Mouse (Mus musculus): ENCODE data around the gene Cd72. TPM values are rescaled to one million over a fixed set of nuclear protein-coding genes. Genes with fewer than 3 reads are reported as not detected.

The Cd72 gene
- polyA plus RNA-seq, 1 experiment, result not detected

DNA sequence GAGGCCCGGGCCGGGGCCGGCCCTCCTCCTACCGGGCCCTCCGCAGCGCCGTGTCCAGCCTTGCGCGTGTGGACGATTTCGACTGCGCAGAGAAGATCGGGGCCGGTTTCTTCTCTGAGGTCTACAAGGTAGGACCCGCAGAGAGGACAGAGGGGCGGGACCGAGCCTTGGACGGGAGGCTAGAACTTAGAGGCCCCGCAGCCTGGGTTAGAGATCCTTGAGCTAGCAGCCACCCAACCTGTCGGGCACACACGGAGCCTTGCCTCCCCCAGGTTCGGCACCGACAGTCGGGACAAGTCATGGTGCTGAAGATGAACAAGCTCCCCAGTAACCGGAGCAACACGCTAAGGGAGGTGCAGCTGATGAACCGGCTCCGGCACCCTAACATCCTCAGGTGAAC, 10.9 kb downstream of the Cd72 start:
- no peaks in the 10 kb centered on the region for H3K27me3 ChIP-seq (ENCODE audit: control insufficient read depth, insufficient read depth, low read length, poor library complexity, severe bottlenecking)
- H3K4me1 ChIP-seq (ENCODE audit: control insufficient read depth, insufficient read depth, low read length), result peaks cover 2% of the 10 kb centered on the region
- TF ChIP-seq POLR2A (IDR thresholded peaks at IDR 0.05; ENCODE audit: insufficient read depth, low read length), result no peak
- TF ChIP-seq CTCF (IDR thresholded peaks at IDR 0.05; ENCODE audit: low read depth, low read length), result no peak
- TF ChIP-seq EP300 (IDR thresholded peaks at IDR 0.05; ENCODE audit: insufficient read depth, low read depth, low read length), result no peak
- no peaks in the 10 kb centered on the region for H3K9me3 ChIP-seq (replicated peaks; ENCODE audit: control insufficient read depth, insufficient read depth, low read length, poor library complexity, severe bottlenecking)
- 0 out of 2 replicates have a peak, but pooled peaks cover 3% of the 10 kb centered on the region for H3K36me3 ChIP-seq (ENCODE audit: control insufficient read depth, insufficient read depth, low read length, poor library complexity, severe bottlenecking)
- no peak overlapping the region for H3K27ac ChIP-seq (ENCODE audit: insufficient read depth, low read length)
- H3K9ac ChIP-seq (ENCODE audit: low read depth, poor library complexity, severe bottlenecking), result peak overlapping the region; percentile 94
- H3K4me3 ChIP-seq (ENCODE audit: low read depth, low read length), result peak overlapping the region; percentile 70

DNA sequence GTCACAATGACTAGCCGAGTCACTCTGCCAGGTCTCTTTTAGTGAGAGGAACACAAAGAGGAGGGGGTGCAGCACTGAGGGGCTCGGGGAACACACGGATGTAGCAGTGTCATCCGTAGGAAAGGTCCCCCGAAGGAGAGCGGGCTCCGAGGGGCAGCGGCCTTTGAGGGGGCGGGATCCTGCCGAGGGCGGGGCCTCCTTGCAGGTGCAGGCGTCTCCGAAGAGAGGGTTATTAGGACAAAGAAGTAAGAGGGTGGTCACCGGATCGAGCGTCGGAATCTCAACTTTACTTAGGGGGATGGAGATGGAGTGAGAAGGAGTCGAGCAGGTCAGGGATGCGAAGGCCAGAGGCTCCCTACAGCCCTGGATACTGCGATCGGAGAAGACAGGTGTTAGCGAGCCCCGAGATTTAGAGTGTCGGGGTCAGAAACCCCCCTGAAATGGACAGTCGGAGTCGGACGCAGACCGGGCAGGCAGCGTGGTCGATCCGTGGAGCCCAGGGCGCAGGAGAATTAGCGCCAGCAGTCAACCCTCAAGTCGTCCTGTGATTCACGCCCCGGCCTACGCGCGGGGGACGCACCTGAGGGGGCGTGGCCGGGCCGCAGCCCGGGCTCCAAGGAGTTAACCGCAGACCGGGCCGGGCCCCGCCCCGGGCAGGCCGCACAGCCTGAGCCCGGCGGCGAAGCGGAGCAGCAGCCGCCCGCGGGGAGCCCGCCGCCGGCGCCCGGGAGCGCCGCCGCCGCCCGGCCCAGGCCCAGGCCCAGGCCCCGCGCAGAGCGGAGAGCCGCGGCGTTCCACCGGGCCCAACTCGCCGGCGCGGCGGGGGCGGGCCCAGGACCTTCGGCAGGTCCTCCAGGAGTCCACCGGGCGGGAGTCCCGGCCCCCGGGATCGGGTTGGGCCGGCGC, 11.7 kb downstream of the Cd72 start:
- peak overlapping the region; percentile 2; the same call in 1 of the 2 replicates for H3K27ac ChIP-seq (ENCODE audit: insufficient read depth, low read length)
- H3K4me1 ChIP-seq (ENCODE audit: control insufficient read depth, insufficient read depth, low read length), result peaks cover 2% of the 10 kb centered on the region
- 0 out of 2 replicates have a peak, but pooled peaks cover 3% of the 10 kb centered on the region for H3K36me3 ChIP-seq (ENCODE audit: control insufficient read depth, insufficient read depth, low read length, poor library complexity, severe bottlenecking)
- no peak for TF ChIP-seq CTCF (IDR thresholded peaks at IDR 0.05; ENCODE audit: low read depth, low read length)
- TF ChIP-seq EP300 (IDR thresholded peaks at IDR 0.05; ENCODE audit: insufficient read depth, low read depth, low read length), result no peak
- TF ChIP-seq POLR2A (IDR thresholded peaks at IDR 0.05; ENCODE audit: insufficient read depth, low read length), result no peak
- peak overlapping the region; percentile 94 for H3K9ac ChIP-seq (ENCODE audit: low read depth, poor library complexity, severe bottlenecking)
- peak overlapping the region; percentile 72 for H3K4me3 ChIP-seq (ENCODE audit: low read depth, low read length)
- no peaks in the 10 kb centered on the region for H3K9me3 ChIP-seq (replicated peaks; ENCODE audit: control insufficient read depth, insufficient read depth, low read length, poor library complexity, severe bottlenecking)
- H3K27me3 ChIP-seq (ENCODE audit: control insufficient read depth, insufficient read depth, low read length, poor library complexity, severe bottlenecking), result no peaks in the 10 kb centered on the region

DNA sequence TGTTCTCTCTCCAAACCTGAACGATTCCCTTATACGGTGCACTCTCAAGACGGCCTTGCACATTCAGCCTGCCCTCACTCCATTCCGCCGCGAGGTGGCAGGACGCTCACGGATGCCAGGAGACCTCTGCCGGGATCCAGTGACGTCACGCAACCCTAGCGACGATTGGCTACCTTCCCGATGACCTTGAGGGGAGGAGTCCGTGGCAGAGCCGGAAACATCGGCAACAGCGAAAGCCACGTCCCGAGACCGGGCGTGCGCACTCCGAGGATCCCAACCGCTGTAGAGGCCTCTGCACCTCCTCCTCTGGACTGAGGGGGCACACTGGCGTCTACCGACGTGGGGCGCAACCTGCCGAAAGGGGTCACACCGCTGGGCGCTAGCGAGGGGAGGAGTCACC, 12.4 kb downstream of the Cd72 start:
- Histone ChIP-seq H3K4me3 (ENCODE audit: low read depth, low read length) (peak overlapping the region; percentile 72), H3K9me3 (replicated peaks; ENCODE audit: control insufficient read depth, insufficient read depth, low read length, poor library complexity, severe bottlenecking) (no peaks in the 10 kb centered on the region), H3K27me3 (ENCODE audit: control insufficient read depth, insufficient read depth, low read length, poor library complexity, severe bottlenecking) (no peaks in the 10 kb centered on the region), H3K27ac (ENCODE audit: insufficient read depth, low read length) (peak overlapping the region; percentile 2; the same call in 1 of the 2 replicates), H3K4me1 (ENCODE audit: control insufficient read depth, insufficient read depth, low read length) (peaks cover 2% of the 10 kb centered on the region), H3K36me3 (ENCODE audit: control insufficient read depth, insufficient read depth, low read length, poor library complexity, severe bottlenecking) (0 out of 2 replicates have a peak, but pooled peaks cover 3% of the 10 kb centered on the region), H3K9ac (ENCODE audit: low read depth, poor library complexity, severe bottlenecking) (peak overlapping the region; percentile 94)
- peak; percentile 46; the same call in 1 of the 2 replicates for TF ChIP-seq EP300 (IDR thresholded peaks at IDR 0.05; ENCODE audit: insufficient read depth, low read depth, low read length)
- TF ChIP-seq POLR2A (IDR thresholded peaks at IDR 0.05; ENCODE audit: insufficient read depth, low read length), result peak; percentile 77
- peak; percentile 93 for TF ChIP-seq CTCF (IDR thresholded peaks at IDR 0.05; ENCODE audit: low read depth, low read length)

DNA sequence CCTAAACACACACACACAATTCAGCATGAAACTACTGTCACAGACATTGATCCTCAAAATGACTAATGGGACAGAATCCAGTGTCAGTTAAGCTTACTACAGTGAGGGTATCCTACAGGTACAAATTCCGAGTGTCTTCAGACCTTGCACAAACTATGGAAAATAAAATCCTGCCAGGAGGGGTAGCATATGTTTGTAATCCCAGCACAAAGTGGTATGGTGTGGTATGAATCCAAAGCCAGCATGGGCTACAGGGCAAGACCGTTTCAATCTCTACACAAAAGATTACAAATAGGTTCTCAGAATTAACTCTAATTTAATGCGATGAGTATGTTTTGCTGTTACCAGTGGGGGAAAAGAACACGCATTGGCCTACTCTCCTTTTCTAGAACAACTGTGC, 12.8 kb downstream of the Cd72 start, which contains the start of gene Tesk1:
TSS of gene Tesk1 (plus strand) at position 301 of the 400 bp plus-strand sequence.
- peak within 1 kb of the TSS; percentile 2; the same call in 1 of the 2 replicates for H3K27ac ChIP-seq (ENCODE audit: insufficient read depth, low read length)

DNA sequence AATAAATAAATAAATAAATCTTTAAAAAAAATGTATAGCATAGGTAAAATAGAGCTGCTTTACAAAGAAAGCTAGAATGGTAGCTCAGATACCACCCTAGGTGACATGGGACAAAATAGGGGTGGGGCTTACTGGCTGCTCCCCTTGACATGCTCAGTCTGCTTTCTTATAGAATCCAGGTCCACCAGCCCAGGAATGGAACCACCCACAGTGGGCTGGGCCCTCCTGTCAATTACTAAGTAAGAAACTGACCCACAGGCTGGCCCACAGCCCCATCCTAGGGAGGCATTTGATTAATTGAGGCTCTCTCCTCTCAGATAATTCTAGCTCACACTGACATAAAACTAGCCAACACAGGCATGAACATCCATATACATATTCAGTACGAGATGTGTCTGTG, 21.6 kb downstream of the Cd72 start:
- no peak for TF ChIP-seq EP300 (IDR thresholded peaks at IDR 0.05; ENCODE audit: insufficient read depth, low read depth, low read length)
- TF ChIP-seq CTCF (IDR thresholded peaks at IDR 0.05; ENCODE audit: low read depth, low read length), result no peak
- no peak for TF ChIP-seq POLR2A (IDR thresholded peaks at IDR 0.05; ENCODE audit: insufficient read depth, low read length)
- Histone ChIP-seq H3K27ac (ENCODE audit: insufficient read depth, low read length) (no peak overlapping the region), H3K27me3 (ENCODE audit: control insufficient read depth, insufficient read depth, low read length, poor library complexity, severe bottlenecking) (no peaks in the 10 kb centered on the region), H3K9ac (ENCODE audit: low read depth, poor library complexity, severe bottlenecking) (no peak overlapping the region), H3K4me1 (ENCODE audit: control insufficient read depth, insufficient read depth, low read length) (no peaks in the 10 kb centered on the region), H3K4me3 (ENCODE audit: low read depth, low read length) (no peak overlapping the region), H3K36me3 (ENCODE audit: control insufficient read depth, insufficient read depth, low read length, poor library complexity, severe bottlenecking) (no peaks in the 10 kb centered on the region), H3K9me3 (replicated peaks; ENCODE audit: control insufficient read depth, insufficient read depth, low read length, poor library complexity, severe bottlenecking) (no peaks in the 10 kb centered on the region)

More for the DNA sequence above, 12.8 kb downstream of the Cd72 start, which contains the start of gene Tesk1:
- Histone ChIP-seq H3K9ac (ENCODE audit: low read depth, poor library complexity, severe bottlenecking) (peak within 1 kb of the TSS; percentile 94), H3K4me1 (ENCODE audit: control insufficient read depth, insufficient read depth, low read length) (peaks cover 2% of the 10 kb centered on the region), H3K4me3 (ENCODE audit: low read depth, low read length) (peak within 1 kb of the TSS; percentile 72), H3K9me3 (replicated peaks; ENCODE audit: control insufficient read depth, insufficient read depth, low read length, poor library complexity, severe bottlenecking) (no peaks in the 10 kb centered on the region), H3K27me3 (ENCODE audit: control insufficient read depth, insufficient read depth, low read length, poor library complexity, severe bottlenecking) (no peaks in the 10 kb centered on the region), H3K36me3 (ENCODE audit: control insufficient read depth, insufficient read depth, low read length, poor library complexity, severe bottlenecking) (0 out of 2 replicates have a peak, but pooled peaks cover 1% of the 10 kb centered on the region)
- no peak for TF ChIP-seq EP300 (IDR thresholded peaks at IDR 0.05; ENCODE audit: insufficient read depth, low read depth, low read length)
- no peak for TF ChIP-seq POLR2A (IDR thresholded peaks at IDR 0.05; ENCODE audit: insufficient read depth, low read length)
- TF ChIP-seq CTCF (IDR thresholded peaks at IDR 0.05; ENCODE audit: low read depth, low read length), result no peak

All from ES-Bruce4 (cell line).